Mouse (Mus musculus): Measurements from ENCODE around the gene Fam167b.

Gene Fam167b

GRCm38 (mm10) chr4:129600233-129601158 lies 22.1 kb upstream of the Fam167b start, which contains the start of the genes Eif3i and Tmem234:
TSS of gene Eif3i (minus strand) at chr4:129600648.
TSS of gene Tmem234 (plus strand) at chr4:129600668.
- DNase-seq: peak; percentile 84 to 89

GRCm38 (mm10) chr4:129588865-129589264 lies 10.5 kb upstream of the Fam167b start:
- DNase-seq: no peak

GRCm38 (mm10) chr4:129586943-129587342 lies 8.6 kb upstream of the Fam167b start:
- no peak for DNase-seq

- DNase-seq: no peak
These were observed 7.4 kb upstream of the Fam167b start for GRCm38 (mm10) chr4:129585773-129586172.

- DNase-seq: peak; percentile 81 to 87
These were observed 6.7 kb upstream of the Fam167b start for GRCm38 (mm10) chr4:129584884-129585608.

GRCm38 (mm10) chr4:129584370-129584769 lies 6.0 kb upstream of the Fam167b start:
- no peak for DNase-seq

- DNase-seq: no peak
These were observed 3.9 kb upstream of the Fam167b start for GRCm38 (mm10) chr4:129582251-129582650.

GRCm38 (mm10) chr4:129580347-129580746 lies 2.0 kb upstream of the Fam167b start:
- no peak for DNase-seq

GRCm38 (mm10) chr4:129577688-129578087 lies 661 bp downstream of the Fam167b start:
- no peak for DNase-seq

GRCm38 (mm10) chr4:129576863-129577491 lies 1.4 kb downstream of the Fam167b start:
- peak; percentile 67 to 69 for DNase-seq

GRCm38 (mm10) chr4:129575171-129575844 lies 3.0 kb downstream of the Fam167b start:
- DNase-seq: peak; percentile 26 to 45

GRCm38 (mm10) chr4:129573430-129573829 lies 4.9 kb downstream of the Fam167b start, which contains the start of gene Lck:
TSS of gene Lck (minus strand) at chr4:129573641.
- DNase-seq: no peak

GRCm38 (mm10) chr4:129573093-129573370 lies 5.3 kb downstream of the Fam167b start:
- DNase-seq: no peak

- DNase-seq: no peak
These were observed 5.9 kb downstream of the Fam167b start for GRCm38 (mm10) chr4:129572236-129573092.

GRCm38 (mm10) chr4:129571551-129572084 lies 6.7 kb downstream of the Fam167b start:
- DNase-seq: no peak

- no peak for DNase-seq
These were observed 8.3 kb downstream of the Fam167b start for GRCm38 (mm10) chr4:129570028-129570427.

- no peak for DNase-seq
These were observed 10.0 kb downstream of the Fam167b start for GRCm38 (mm10) chr4:129568366-129568765.

- DNase-seq: no peak
These were observed 13.2 kb downstream of the Fam167b start for GRCm38 (mm10) chr4:129565139-129565538.

- no peak for DNase-seq
These were observed 14.6 kb downstream of the Fam167b start for GRCm38 (mm10) chr4:129563718-129564117.

GRCm38 (mm10) chr4:129561184-129561583 lies 17.2 kb downstream of the Fam167b start:
- DNase-seq: no peak

GRCm38 (mm10) chr4:129558321-129558955 lies 19.9 kb downstream of the Fam167b start:
- no peak for DNase-seq
